Mouse (Mus musculus) brain, adult 2 months (tissue): ENCODE results near the gene Gm2a.
A peak's percentile ranks its signal among the peaks of the same experiment; 100 is the strongest.

Source experiments
- DNase-seq: peaks from one replicate; pipeline ENCODE4 v3.0.0; 2011; ENCODE audit warnings: low read depth, low spot score

Gene Gm2a

GRCm38 (mm10) chr11:55131077-55131742, 33.3 kb downstream of the Gm2a start:
- DNase-seq: no peak

GRCm38 (mm10) chr11:55131946-55132345, 34.0 kb downstream of the Gm2a start:
- no peak for DNase-seq

- no peak for DNase-seq
Measured at GRCm38 (mm10) chr11:55133204-55133603, 35.3 kb downstream of the Gm2a start.

- no peak for DNase-seq
Measured at GRCm38 (mm10) chr11:55134407-55134806, 36.5 kb downstream of the Gm2a start.

- no peak for DNase-seq
Measured at GRCm38 (mm10) chr11:55134871-55135270, 37.0 kb downstream of the Gm2a start.

- DNase-seq: peak; percentile 37
Measured at GRCm38 (mm10) chr11:55136770-55137547, 39.0 kb downstream of the Gm2a start.

GRCm38 (mm10) chr11:55137646-55138045, 39.7 kb downstream of the Gm2a start:
- no peak for DNase-seq

GRCm38 (mm10) chr11:55141502-55141901, 43.6 kb downstream of the Gm2a start:
- no peak for DNase-seq

GRCm38 (mm10) chr11:55144011-55144410, 46.1 kb downstream of the Gm2a start:
- no peak for DNase-seq

GRCm38 (mm10) chr11:55146855-55147254, 48.9 kb downstream of the Gm2a start:
- DNase-seq: no peak

- no peak for DNase-seq
Measured at GRCm38 (mm10) chr11:55147423-55147822, 49.5 kb downstream of the Gm2a start.

GRCm38 (mm10) chr11:55148461-55148860, 50.5 kb downstream of the Gm2a start:
- no peak for DNase-seq

GRCm38 (mm10) chr11:55151608-55152007, 53.7 kb downstream of the Gm2a start, which contains the start of gene Slc36a3:
Slc36a3 (minus strand) TSS chr11:55151708.
- no peak for DNase-seq

GRCm38 (mm10) chr11:55154398-55155069, 56.6 kb downstream of the Gm2a start:
- no peak for DNase-seq

GRCm38 (mm10) chr11:55155070-55155421, 57.1 kb downstream of the Gm2a start:
- peak; percentile 27 for DNase-seq

- DNase-seq: peak; percentile 86
Measured at GRCm38 (mm10) chr11:55158785-55159359, 61.0 kb downstream of the Gm2a start.
